ENCODE assay signal across 11 mouse cellular contexts in the genomic region with DNA sequence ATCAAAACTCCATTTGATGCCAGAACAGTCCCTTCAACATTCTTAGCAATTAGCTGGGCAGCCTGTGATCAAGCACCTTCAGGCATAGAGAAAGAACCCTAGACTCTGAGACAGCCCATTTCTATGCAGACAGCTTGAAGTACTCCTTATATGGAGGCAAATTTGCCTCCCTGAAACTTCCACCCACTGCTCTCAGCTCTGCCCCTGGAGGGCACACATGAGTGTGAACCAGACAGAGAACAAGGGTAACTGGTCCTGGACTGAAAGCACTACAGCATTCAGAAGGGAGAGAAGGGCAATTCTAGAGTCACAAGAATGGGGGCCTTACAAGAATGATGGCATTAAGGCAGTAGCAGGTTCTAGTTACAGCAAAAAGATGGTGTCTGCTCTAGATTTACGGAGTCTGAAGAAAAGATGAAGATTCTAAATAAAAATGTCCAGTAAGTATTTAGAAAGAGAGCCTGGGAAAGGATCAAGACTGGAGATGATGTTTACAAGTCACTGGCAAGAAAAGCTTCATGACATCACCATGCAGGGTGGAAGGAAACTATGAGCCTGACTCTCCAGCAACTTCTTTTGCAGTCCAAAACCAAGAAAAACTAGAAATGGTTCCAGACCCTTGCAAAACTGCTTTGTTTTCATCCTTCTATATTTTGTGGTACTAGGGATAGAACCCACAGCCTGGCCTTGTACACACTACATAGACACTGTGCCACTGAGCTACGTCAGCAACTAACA. TPM values are rescaled to one million over a fixed set of nuclear protein-coding genes. Genes with fewer than 3 reads are reported as not detected.
DNase-seq lines count a peak whose midpoint lies in the region; ATAC-seq lines count a peak whose summit lies in the region.
"Had no signal": no experiment of that assay in that cellular context is flagged by ENCODE, and none has a peak within 500 bp of the region (broad histone marks: within the 10 kb centered on the region; RNA-seq: fewer than 3 reads in every experiment).

No protein-coding gene starts in this region.

- no peaks in the 10 kb centered on the region for H3K27me3 ChIP-seq in intestine, embryonic 16.5 days (replicated peaks; ENCODE audit: control insufficient read depth, insufficient read depth, low read length)
- H3K27me3 ChIP-seq in intestine, embryonic 15.5 days (replicated peaks) = no peaks in the 10 kb centered on the region
- H3K27me3 ChIP-seq in megakaryocyte, embryonic 14.5 days (replicated peaks) = no peaks in the 10 kb centered on the region
- no peaks in the 10 kb centered on the region for H3K27me3 ChIP-seq in forebrain, embryonic 14.5 days (replicated peaks; ENCODE audit: control insufficient read depth, insufficient read depth, low read length)
- no peaks in the 10 kb centered on the region for H3K27me3 ChIP-seq in midbrain, embryonic 11.5 days (ENCODE audit: control insufficient read depth, insufficient read depth, low read length)
- no peaks in the 10 kb centered on the region for H3K27me3 ChIP-seq in hindbrain, embryonic 14.5 days (ENCODE audit: control insufficient read depth, insufficient read depth, low read length)
- H3K27me3 ChIP-seq: liver, embryonic 13.5 days; Patski had no signal

- H3K27ac ChIP-seq in intestine, embryonic 16.5 days (ENCODE audit: low read length) = no peak overlapping the region
- H3K27ac ChIP-seq in intestine, embryonic 15.5 days = no peak overlapping the region
- no peak overlapping the region for H3K27ac ChIP-seq in forebrain, embryonic 14.5 days (ENCODE audit: low read depth, low read length)
- no peak overlapping the region for H3K27ac ChIP-seq in midbrain, embryonic 11.5 days (ENCODE audit: low read depth, low read length)
- no peak overlapping the region for H3K27ac ChIP-seq in hindbrain, embryonic 14.5 days
- H3K27ac ChIP-seq: liver, embryonic 13.5 days had no signal

- DNase-seq in CD4-positive, CD25-positive, alpha-beta regulatory T cell, adult 2 months (ENCODE audit: low read depth, low spot score) = peak; percentile 65
- no peak for DNase-seq in forebrain, embryonic 14.5 days (ENCODE audit: low spot score)
- no peak for DNase-seq in midbrain, embryonic 11.5 days (ENCODE audit: low spot score, missing footprints)
- no peak for DNase-seq in hindbrain, embryonic 14.5 days (ENCODE audit: low spot score)
- DNase-seq: cerebellum, adult 11-12 months; liver, embryonic 13.5 days had no signal

- H3K4me1 ChIP-seq in intestine, embryonic 16.5 days (ENCODE audit: control insufficient read depth, insufficient read depth, low read length) = peaks cover 8% of the 10 kb centered on the region; the same call in 1 of the 2 replicates
- H3K4me1 ChIP-seq in intestine, embryonic 15.5 days (replicated peaks) = peaks cover 9% of the 10 kb centered on the region
- peaks cover 84% of the 10 kb centered on the region for H3K4me1 ChIP-seq in megakaryocyte, embryonic 14.5 days
- H3K4me1 ChIP-seq in forebrain, embryonic 14.5 days (ENCODE audit: control insufficient read depth, insufficient read depth, low read length) = no peaks in the 10 kb centered on the region
- H3K4me1 ChIP-seq in midbrain, embryonic 11.5 days (ENCODE audit: control insufficient read depth, insufficient read depth, low read length) = no peaks in the 10 kb centered on the region; the same call in 1 of the 2 replicates
- no peaks in the 10 kb centered on the region; the same call in 1 of the 2 replicates for H3K4me1 ChIP-seq in hindbrain, embryonic 14.5 days (replicated peaks; ENCODE audit: control insufficient read depth, insufficient read depth, low read length)

- H3K4me3 ChIP-seq in intestine, embryonic 16.5 days (ENCODE audit: low read length) = no peak overlapping the region
- no peak overlapping the region for H3K4me3 ChIP-seq in intestine, embryonic 15.5 days (replicated peaks)
- peak overlapping the region; percentile 77 for H3K4me3 ChIP-seq in megakaryocyte, embryonic 14.5 days (replicated peaks)
- H3K4me3 ChIP-seq in forebrain, embryonic 14.5 days (ENCODE audit: low read depth, low read length) = no peak overlapping the region
- no peak overlapping the region for H3K4me3 ChIP-seq in midbrain, embryonic 11.5 days (ENCODE audit: low read depth, low read length)
- no peak overlapping the region for H3K4me3 ChIP-seq in hindbrain, embryonic 14.5 days (replicated peaks; ENCODE audit: low read length)
- H3K4me3 ChIP-seq: liver, embryonic 13.5 days had no signal

- no peaks in the 10 kb centered on the region for H3K36me3 ChIP-seq in intestine, embryonic 16.5 days (ENCODE audit: control insufficient read depth, insufficient read depth, low read length)
- H3K36me3 ChIP-seq in intestine, embryonic 15.5 days = no peaks in the 10 kb centered on the region; the same call in 1 of the 2 replicates
- peaks cover 80% of the 10 kb centered on the region for H3K36me3 ChIP-seq in megakaryocyte, embryonic 14.5 days (replicated peaks; ENCODE audit: low read length)
- no peaks in the 10 kb centered on the region for H3K36me3 ChIP-seq in forebrain, embryonic 14.5 days (ENCODE audit: control insufficient read depth, insufficient read depth, low read length)
- no peaks in the 10 kb centered on the region for H3K36me3 ChIP-seq in midbrain, embryonic 11.5 days (ENCODE audit: control insufficient read depth, insufficient read depth, low read length)
- no peaks in the 10 kb centered on the region for H3K36me3 ChIP-seq in hindbrain, embryonic 14.5 days (replicated peaks; ENCODE audit: control insufficient read depth, insufficient read depth)
- H3K36me3 ChIP-seq: liver, embryonic 13.5 days had no signal

- no peaks in the 10 kb centered on the region for H3K9me3 ChIP-seq in intestine, embryonic 16.5 days (ENCODE audit: control insufficient read depth, low read length)
- no peaks in the 10 kb centered on the region for H3K9me3 ChIP-seq in intestine, embryonic 15.5 days
- no peaks in the 10 kb centered on the region for H3K9me3 ChIP-seq in megakaryocyte, embryonic 14.5 days
- H3K9me3 ChIP-seq in forebrain, embryonic 14.5 days (replicated peaks; ENCODE audit: control insufficient read depth, low read length) = no peaks in the 10 kb centered on the region
- H3K9me3 ChIP-seq in midbrain, embryonic 11.5 days (ENCODE audit: control insufficient read depth, low read length) = no peaks in the 10 kb centered on the region
- no peaks in the 10 kb centered on the region for H3K9me3 ChIP-seq in hindbrain, embryonic 14.5 days (ENCODE audit: control insufficient read depth, low read length)
- H3K9me3 ChIP-seq: liver, embryonic 13.5 days had no signal

- WGBS in intestine, embryonic 16.5 days = 87% methylated on average over 2 of the region's 2 CpGs
- WGBS in intestine, embryonic 15.5 days = 87% methylated on average over 2 of the region's 2 CpGs
- 93% methylated on average over 2 of the region's 2 CpGs for WGBS in forebrain, embryonic 14.5 days
- WGBS in midbrain, embryonic 11.5 days = 97% methylated on average over 2 of the region's 2 CpGs
- 90% methylated on average over 2 of the region's 2 CpGs for WGBS in hindbrain, embryonic 14.5 days

- H3K4me2 ChIP-seq in intestine, embryonic 16.5 days (ENCODE audit: low read depth, low read length) = no peak overlapping the region
- no peak overlapping the region for H3K4me2 ChIP-seq in intestine, embryonic 15.5 days (replicated peaks)
- no peak overlapping the region for H3K4me2 ChIP-seq in forebrain, embryonic 14.5 days (ENCODE audit: low read length)
- no peak overlapping the region for H3K4me2 ChIP-seq in midbrain, embryonic 11.5 days
- H3K4me2 ChIP-seq in hindbrain, embryonic 14.5 days (replicated peaks) = no peak overlapping the region
- H3K4me2 ChIP-seq: liver, embryonic 13.5 days had no signal

- no peak overlapping the region for H3K9ac ChIP-seq in intestine, embryonic 16.5 days (ENCODE audit: low read depth, low read length)
- H3K9ac ChIP-seq in intestine, embryonic 15.5 days = no peak overlapping the region
- H3K9ac ChIP-seq in forebrain, embryonic 14.5 days (ENCODE audit: low read length) = no peak overlapping the region
- H3K9ac ChIP-seq in midbrain, embryonic 11.5 days (ENCODE audit: low read length) = no peak overlapping the region
- H3K9ac ChIP-seq in hindbrain, embryonic 14.5 days = no peak overlapping the region
- H3K9ac ChIP-seq: liver, embryonic 13.5 days had no signal

- ATAC-seq in intestine, embryonic 16.5 days = 0 out of 2 replicates have a peak, but pooled peaks have one; percentile 7
- no peak for ATAC-seq in intestine, embryonic 15.5 days
- 0 out of 2 replicates have a peak, but pooled peaks have one; percentile 39 for ATAC-seq in common myeloid progenitor, adult 5-6 weeks (replicated peaks; ENCODE audit: low read depth, poor library complexity, severe bottlenecking)
- no peak for ATAC-seq in forebrain, embryonic 14.5 days
- ATAC-seq in midbrain, embryonic 11.5 days (ENCODE audit: low FRiP score) = no peak
- ATAC-seq in hindbrain, embryonic 14.5 days (ENCODE audit: low FRiP score) = no peak
- ATAC-seq: Patski had no signal

RNA-seq across cellular contexts. Expression of a gene that starts 7.4 kb away (rescaled TPM):
- polyA plus RNA-seq in intestine, embryonic 16.5 days (2015; fragmentation: Nextera tagmentation; extraction: Ambion mirVana) = 86.4 and 91.1 TPM in 2 replicates
- 82.4 and 84.9 TPM in 2 replicates for polyA plus RNA-seq in intestine, embryonic 15.5 days (2015; fragmentation: Nextera tagmentation; extraction: Ambion mirVana)
- total RNA-seq in common myeloid progenitor, adult 5-6 weeks (2017) = 114 and 153 TPM in 2 replicates
- 88.2 and 145 TPM in 2 replicates for polyA plus RNA-seq in megakaryocyte, embryonic 14.5 days (2012; ENCODE audit: insufficient read depth, low replicate concordance)
- polyA plus RNA-seq in forebrain, embryonic 14.5 days (2014; fragmentation: Nextera tagmentation; extraction: Ambion mirVana) = 73.7 and 77.7 TPM in 2 replicates
- polyA plus RNA-seq in midbrain, embryonic 11.5 days (2014; fragmentation: Nextera tagmentation; extraction: Ambion mirVana) = 69.7 and 74.4 TPM in 2 replicates
- 71.9 and 76.7 TPM in 2 replicates for polyA plus RNA-seq in hindbrain, embryonic 14.5 days (2014; fragmentation: Nextera tagmentation; extraction: Ambion mirVana)

RNA-seq across cellular contexts. Expression of a gene that starts 42.5 kb away (rescaled TPM):
- polyA plus RNA-seq in intestine, embryonic 16.5 days (2015; fragmentation: Nextera tagmentation; extraction: Ambion mirVana) = 79.3 and 81.0 TPM in 2 replicates
- polyA plus RNA-seq in intestine, embryonic 15.5 days (2015; fragmentation: Nextera tagmentation; extraction: Ambion mirVana) = 69.5 and 70.7 TPM in 2 replicates
- 52.5 and 64.8 TPM in 2 replicates for total RNA-seq in common myeloid progenitor, adult 5-6 weeks (2017)
- 4.9 TPM in 1 of 2 replicates, not detected in the other for polyA plus RNA-seq in megakaryocyte, embryonic 14.5 days (2012; ENCODE audit: insufficient read depth, low replicate concordance)
- 54.9 and 63.7 TPM in 2 replicates for polyA plus RNA-seq in forebrain, embryonic 14.5 days (2014; fragmentation: Nextera tagmentation; extraction: Ambion mirVana)
- 62.7 and 63.7 TPM in 2 replicates for polyA plus RNA-seq in midbrain, embryonic 11.5 days (2014; fragmentation: Nextera tagmentation; extraction: Ambion mirVana)
- polyA plus RNA-seq in hindbrain, embryonic 14.5 days (2014; fragmentation: Nextera tagmentation; extraction: Ambion mirVana) = 83.7 and 84.4 TPM in 2 replicates

Comparison
In these comparisons a context has a peak if more than half of its experiments do, and no peak if none do; other contexts are left out.
1. ATAC-seq: peak in intestine, embryonic 16.5 days (single experiment) and common myeloid progenitor, adult 5-6 weeks (single experiment); none in intestine, embryonic 15.5 days (single experiment), forebrain, embryonic 14.5 days (single experiment), midbrain, embryonic 11.5 days (single experiment) and hindbrain, embryonic 14.5 days (single experiment).